Mouse (Mus musculus): ENCODE results near the gene Sos2. TPM values are rescaled to one million over a fixed set of nuclear protein-coding genes. Genes with fewer than 3 reads are reported as not detected.

The Sos2 gene
- polyA plus RNA-seq, 1 experiment from 2014 or later: 10.0 TPM

DNA sequence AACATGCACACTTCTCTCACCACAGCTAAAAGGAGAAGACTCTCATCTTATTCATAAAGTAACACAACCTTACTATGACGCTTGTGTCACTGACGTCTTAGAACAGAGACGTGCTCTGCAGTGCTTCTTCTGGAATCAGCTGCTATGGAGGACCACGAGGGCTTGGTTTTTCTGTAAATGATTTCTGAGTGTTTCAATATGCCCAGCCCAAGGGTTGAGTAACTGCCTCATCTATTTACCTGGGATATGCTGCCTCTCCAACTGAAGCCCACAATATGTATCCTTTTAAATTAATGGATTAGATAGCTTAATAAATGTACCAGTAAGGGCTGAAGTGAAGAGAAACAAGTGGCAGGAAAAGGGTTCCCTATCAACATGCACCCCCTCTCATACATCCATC lies 9.1 kb upstream of the Sos2 start:
- Histone ChIP-seq H3K27me3 (ENCODE audit: low read depth, poor library complexity, severe bottlenecking) (no peaks in the 10 kb centered on the region), H3K4me1 (no peaks in the 10 kb centered on the region), H3K36me3 (peaks cover 30% of the 10 kb centered on the region), H3K4me3 (no peak overlapping the region), H3K9me3 (replicated peaks) (no peaks in the 10 kb centered on the region), H3K27ac (no peak overlapping the region)
- no peak for DNase-seq (ENCODE audit: low spot score)
- 95% methylated on average over 4 of the region's 4 CpGs for WGBS

DNA sequence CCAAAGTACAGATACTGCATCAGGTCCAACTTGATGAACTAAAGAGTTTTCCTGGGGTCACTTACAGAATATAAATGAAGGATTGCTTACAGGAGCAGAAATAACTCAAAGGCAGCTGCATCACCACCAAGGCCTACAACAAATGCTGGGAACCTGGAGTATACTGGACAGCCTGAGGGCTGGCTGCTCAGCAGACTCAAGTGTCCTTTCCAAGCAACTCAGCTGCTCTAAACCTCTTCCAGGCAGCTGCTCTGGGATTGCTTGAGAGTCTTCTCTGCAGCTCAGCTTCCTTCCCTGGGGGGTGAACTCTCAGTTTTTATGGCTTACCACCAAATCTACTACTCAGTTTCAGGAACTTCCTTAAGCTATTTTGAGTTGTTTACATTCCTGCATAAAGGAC lies 7.4 kb upstream of the Sos2 start:
- no peaks in the 10 kb centered on the region for H3K9me3 ChIP-seq (replicated peaks)
- no peaks in the 10 kb centered on the region for H3K4me1 ChIP-seq
- DNase-seq (ENCODE audit: low spot score): no peak
- H3K36me3 ChIP-seq: peaks cover 24% of the 10 kb centered on the region
- no peak overlapping the region for H3K4me3 ChIP-seq
- H3K27ac ChIP-seq: no peak overlapping the region
- no peaks in the 10 kb centered on the region for H3K27me3 ChIP-seq (ENCODE audit: low read depth, poor library complexity, severe bottlenecking)

DNA sequence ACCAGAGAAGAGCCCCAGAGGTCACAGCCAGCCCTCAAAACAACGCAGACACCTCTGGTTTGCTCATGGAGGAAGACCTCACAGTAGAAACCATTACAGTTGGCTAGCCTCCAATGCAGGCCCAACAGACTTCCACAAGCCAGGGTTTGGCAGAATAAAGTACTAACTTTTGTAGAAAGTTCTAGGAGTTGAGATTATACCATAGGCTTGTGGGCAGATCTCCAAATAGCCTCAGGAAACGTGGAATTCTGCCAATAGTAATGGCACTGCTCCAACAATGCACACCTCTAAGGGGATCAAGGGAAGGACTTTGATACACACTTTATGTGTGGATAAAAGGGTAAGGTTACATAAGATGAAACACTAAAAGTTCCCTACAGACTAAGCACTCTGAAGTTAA lies 6.7 kb upstream of the Sos2 start:
- Histone ChIP-seq H3K27ac (no peak overlapping the region), H3K9me3 (replicated peaks) (no peaks in the 10 kb centered on the region), H3K4me3 (no peak overlapping the region), H3K4me1 (no peaks in the 10 kb centered on the region), H3K27me3 (ENCODE audit: low read depth, poor library complexity, severe bottlenecking) (no peaks in the 10 kb centered on the region), H3K36me3 (peaks cover 19% of the 10 kb centered on the region)
- 90% methylated on average over 2 of the region's 2 CpGs for WGBS
- no peak for DNase-seq (ENCODE audit: low spot score)

DNA sequence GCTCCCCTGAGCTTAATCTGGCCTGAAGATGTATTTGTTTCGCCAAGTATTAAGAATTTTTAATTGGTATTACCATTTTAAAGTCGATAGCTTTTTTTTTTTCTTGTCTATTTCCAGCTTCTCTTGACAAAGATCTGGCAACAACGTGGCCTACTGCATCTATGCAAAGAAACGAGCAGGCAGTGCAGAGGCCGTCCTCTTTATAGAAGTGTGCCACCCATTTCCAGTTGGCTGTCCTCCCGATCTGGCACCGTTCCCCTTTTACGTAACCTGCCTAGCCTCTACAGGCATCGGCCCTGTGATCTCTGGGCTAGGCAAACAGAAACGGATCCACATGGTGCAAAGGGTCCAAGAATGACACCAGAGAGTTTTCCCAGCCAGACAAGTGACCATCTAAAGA lies 1.9 kb upstream of the Sos2 start:
- H3K36me3 ChIP-seq: no peaks in the 10 kb centered on the region
- WGBS: 66% methylated on average over 10 of the region's 10 CpGs
- no peaks in the 10 kb centered on the region for H3K27me3 ChIP-seq (ENCODE audit: low read depth, poor library complexity, severe bottlenecking)
- H3K4me3 ChIP-seq: no peak overlapping the region
- no peaks in the 10 kb centered on the region for H3K9me3 ChIP-seq (replicated peaks)
- no peak overlapping the region for H3K27ac ChIP-seq
- peaks cover 10% of the 10 kb centered on the region for H3K4me1 ChIP-seq
- DNase-seq (ENCODE audit: low spot score): no peak

DNA sequence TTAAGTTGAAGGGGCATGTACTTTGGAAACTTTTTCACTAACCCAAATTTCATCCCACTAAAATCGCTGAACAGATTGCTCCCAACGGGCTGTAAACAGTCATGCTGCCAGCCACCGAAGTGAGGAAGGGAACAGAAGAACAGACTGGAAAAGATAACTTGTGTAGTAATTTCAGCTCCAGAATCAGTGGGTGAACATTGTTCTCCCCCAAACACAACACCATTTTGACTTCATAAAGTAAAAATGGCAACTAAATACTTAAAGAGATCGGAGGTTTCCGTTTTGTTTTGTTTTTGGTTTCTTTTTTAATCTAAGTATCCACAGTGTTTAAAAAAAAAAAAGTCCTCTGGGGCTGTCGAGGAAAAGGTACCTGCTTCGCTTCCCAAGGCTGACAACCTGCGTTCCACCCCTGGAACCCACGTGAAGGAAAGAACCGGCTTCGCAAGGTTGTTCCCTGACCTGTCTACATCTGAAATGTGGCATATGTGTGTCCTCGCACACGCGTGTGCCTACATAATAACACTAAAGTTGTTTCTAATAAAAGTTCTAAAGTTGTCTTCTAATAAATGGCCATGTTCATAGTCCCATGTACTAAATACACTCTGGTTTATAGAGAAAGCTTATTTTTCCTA lies 1.3 kb upstream of the Sos2 start:
- Histone ChIP-seq H3K27me3 (ENCODE audit: low read depth, poor library complexity, severe bottlenecking) (no peaks in the 10 kb centered on the region), H3K36me3 (no peaks in the 10 kb centered on the region), H3K4me1 (peaks cover 10% of the 10 kb centered on the region), H3K9me3 (replicated peaks) (no peaks in the 10 kb centered on the region), H3K27ac (no peak overlapping the region), H3K4me3 (peak overlapping the region; percentile 91)
- no peak for DNase-seq (ENCODE audit: low spot score)
- WGBS: 49% methylated on average over 14 of the region's 14 CpGs

DNA sequence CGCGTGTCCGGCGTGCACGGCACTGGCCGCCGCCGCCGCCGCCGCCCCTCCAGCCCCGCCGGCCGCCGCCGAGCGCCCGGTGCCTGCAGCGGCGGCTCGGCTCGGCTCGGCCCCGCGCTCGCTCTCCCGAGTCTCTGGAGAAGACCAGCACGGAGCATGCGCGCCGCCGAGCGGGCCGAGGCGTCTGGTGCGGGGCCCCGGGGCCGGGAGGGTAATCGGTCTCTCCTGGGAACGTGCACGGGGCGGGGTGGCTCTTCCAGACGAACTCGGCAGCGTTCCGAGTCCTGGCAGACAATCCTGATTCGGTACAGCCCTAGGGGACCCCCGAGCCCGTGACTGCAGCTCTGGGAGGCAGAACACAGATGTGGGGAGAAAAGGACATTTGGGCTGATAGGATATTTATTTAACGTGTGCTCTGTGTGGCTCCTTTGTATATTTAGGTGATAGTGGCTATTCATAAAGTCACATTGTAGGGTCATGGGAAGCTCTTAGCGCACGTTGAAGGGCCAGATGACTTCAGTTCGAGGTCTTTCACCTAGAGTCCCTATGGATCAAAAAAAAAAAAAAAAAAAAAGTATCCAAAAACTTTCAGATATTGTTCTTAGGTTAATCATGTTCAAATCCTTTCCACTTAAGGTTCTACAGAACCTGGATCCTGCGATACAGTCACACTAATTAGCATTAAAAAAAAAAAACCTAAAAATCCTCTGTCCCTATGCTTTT lies 574 bp upstream of the Sos2 start:
- no peaks in the 10 kb centered on the region for H3K36me3 ChIP-seq

DNA sequence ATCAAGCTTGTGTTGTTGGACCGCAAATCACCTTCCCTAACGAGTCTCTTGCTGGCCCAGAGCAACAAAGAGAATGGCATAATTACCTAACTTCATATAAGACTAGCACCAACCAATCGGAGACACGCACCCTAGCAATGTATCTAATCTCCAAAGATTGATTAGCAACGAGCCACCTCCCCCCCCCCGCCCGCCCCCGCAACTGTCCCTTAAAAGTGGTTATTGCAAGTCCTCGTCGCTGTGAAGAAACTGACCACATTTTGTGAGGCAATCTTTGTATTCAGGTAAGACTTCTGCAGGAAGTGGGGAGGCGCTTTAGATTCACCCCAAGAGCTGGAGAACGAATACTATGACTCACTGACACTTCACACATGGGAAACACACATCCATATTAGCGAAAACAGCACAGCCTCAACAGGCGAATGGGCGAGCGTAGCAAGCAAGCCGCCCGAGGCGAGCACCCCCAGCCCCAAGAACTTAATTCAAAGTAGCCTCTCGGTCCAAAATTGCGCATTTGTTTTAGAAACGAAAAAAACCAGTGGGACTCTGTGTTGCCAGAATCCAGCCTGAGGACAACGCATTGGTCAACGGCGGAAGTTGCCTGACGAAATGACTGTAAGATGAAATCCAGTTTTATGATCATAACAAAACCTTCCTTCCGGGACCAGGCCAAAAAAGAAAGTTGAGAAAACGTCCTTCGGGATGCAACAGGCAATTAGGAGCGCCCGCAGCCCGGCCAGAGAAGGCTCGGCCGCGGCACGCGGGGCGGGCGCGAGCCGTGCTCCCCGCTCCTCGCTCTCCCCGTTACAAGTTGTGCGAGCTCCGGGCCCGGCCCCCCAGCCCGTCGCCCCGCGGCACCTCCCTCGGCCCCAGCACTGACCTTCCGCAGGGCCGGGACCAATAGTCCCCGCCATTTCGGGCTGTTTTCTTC lies 752 bp downstream of the Sos2 start:
- Histone ChIP-seq H3K4me1 (peaks cover 10% of the 10 kb centered on the region), H3K27me3 (ENCODE audit: low read depth, poor library complexity, severe bottlenecking) (no peaks in the 10 kb centered on the region), H3K4me3 (peak overlapping the region; percentile 91), H3K9me3 (replicated peaks) (no peaks in the 10 kb centered on the region), H3K27ac (peak overlapping the region; percentile 98), H3K36me3 (no peaks in the 10 kb centered on the region)
- peak; percentile 68 for DNase-seq (ENCODE audit: low spot score)
- WGBS: under 1% methylated on average over 56 of the region's 56 CpGs

More for the DNA sequence above, 574 bp upstream of the Sos2 start:
- no peaks in the 10 kb centered on the region for H3K9me3 ChIP-seq (replicated peaks)
- WGBS: 7% methylated on average over 51 of the region's 54 CpGs
- peaks cover 10% of the 10 kb centered on the region for H3K4me1 ChIP-seq
- H3K27ac ChIP-seq: peak overlapping the region; percentile 98
- H3K27me3 ChIP-seq (ENCODE audit: low read depth, poor library complexity, severe bottlenecking): no peaks in the 10 kb centered on the region
- peak overlapping the region; percentile 91 for H3K4me3 ChIP-seq
- DNase-seq (ENCODE audit: low spot score): peak; percentile 89

DNA sequence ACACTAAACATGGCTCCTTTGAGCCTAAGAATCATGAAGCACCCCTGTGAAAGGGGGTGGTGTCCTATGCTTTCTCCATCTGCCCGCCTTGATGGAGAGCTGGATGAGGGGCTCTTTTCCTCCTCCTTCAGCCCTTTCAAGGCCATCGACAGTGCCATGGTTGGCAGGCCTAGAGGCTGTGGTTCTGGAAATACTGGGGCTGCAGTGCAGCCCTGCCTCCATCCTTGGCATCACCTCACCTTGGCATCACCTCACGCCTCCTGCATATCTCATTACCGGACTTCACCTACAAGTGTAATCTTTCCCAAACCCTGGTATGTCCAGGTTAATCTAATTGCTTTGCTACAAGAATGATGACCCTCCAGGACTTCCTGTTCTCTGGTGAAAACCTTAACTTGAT lies 5.5 kb downstream of the Sos2 start:
- Histone ChIP-seq H3K4me1 (peaks cover 11% of the 10 kb centered on the region), H3K4me3 (no peak overlapping the region), H3K9me3 (replicated peaks) (no peaks in the 10 kb centered on the region), H3K36me3 (0 out of 2 replicates have a peak, but pooled peaks cover 3% of the 10 kb centered on the region), H3K27ac (no peak overlapping the region), H3K27me3 (ENCODE audit: low read depth, poor library complexity, severe bottlenecking) (no peaks in the 10 kb centered on the region)
- WGBS: 85% methylated on average over 4 of the region's 4 CpGs
- DNase-seq (ENCODE audit: low spot score): no peak

DNA sequence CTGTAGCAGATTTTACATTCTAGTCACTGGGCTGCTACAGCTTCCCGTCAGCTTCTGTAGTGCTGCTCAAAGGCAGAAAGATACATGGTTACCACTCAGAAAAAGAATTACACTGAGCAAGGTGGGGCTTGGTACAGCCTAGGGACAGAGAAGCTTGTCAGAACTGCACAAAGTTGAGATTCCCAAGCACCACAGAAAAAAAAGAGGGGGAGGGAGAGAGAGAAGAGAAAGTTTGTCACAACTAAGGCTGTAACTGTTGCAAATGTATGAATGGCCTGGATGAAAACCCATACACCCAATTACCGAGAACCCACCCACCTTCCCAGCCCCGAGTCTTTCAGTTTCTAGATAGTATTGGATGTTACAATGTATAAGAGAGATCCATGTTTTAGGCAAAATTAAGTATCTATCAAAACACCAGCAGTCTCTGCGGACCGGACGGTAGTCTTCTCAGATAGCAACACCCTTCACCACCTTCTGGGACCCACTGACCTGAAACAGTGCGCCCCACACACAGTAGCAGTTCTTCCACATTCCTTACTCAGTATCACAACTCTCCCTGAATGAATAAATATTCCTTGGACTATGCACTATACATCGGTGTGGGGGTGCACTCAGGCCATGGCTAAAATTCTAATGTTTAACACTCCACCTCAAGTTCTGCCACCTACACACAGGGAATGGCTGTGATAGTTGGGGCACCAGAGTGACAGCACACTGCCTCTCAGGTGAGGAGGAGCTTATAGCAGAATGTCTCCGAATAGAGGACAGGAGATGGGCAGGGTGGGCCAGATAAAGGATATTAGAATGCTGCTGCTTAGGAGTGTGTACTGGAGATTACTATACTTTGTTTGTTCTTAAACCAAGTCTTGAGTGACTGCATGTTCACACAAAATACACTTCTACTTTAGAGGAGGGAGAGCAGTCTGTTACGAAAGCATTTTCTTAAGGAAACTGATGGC lies 6.8 kb downstream of the Sos2 start:
- 0 out of 2 replicates have a peak, but pooled peaks cover 4% of the 10 kb centered on the region for H3K4me1 ChIP-seq
- H3K4me3 ChIP-seq: no peak overlapping the region
- no peaks in the 10 kb centered on the region for H3K9me3 ChIP-seq (replicated peaks)
- H3K36me3 ChIP-seq: 0 out of 2 replicates have a peak, but pooled peaks cover 3% of the 10 kb centered on the region
- H3K27me3 ChIP-seq (ENCODE audit: low read depth, poor library complexity, severe bottlenecking): no peaks in the 10 kb centered on the region
- H3K27ac ChIP-seq: no peak overlapping the region
- no peak for DNase-seq (ENCODE audit: low spot score)
- 87% methylated on average over 10 of the region's 10 CpGs for WGBS

DNA sequence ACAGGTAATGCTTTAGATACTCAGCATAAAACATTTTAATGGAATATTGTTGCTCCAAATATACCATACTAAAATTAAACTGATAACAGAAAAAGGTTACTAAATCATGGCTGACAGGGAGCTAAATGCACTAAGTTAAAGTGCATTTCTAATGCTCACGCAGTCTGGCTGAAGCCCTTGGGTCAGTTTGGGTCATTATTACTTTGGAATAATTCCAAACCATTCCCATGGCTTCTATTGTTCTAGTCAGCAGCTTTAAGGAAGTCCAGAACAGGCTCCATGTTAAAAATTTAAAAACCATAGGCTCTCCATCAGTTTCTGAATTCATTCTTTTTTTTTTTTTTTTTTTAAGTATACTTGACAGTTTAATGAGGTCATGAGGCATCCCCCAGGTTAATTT lies 7.5 kb downstream of the Sos2 start:
- no peak overlapping the region for H3K4me3 ChIP-seq
- H3K9me3 ChIP-seq (replicated peaks): no peaks in the 10 kb centered on the region
- no peak overlapping the region for H3K27ac ChIP-seq
- no peaks in the 10 kb centered on the region for H3K27me3 ChIP-seq (ENCODE audit: low read depth, poor library complexity, severe bottlenecking)
- DNase-seq (ENCODE audit: low spot score): no peak
- H3K36me3 ChIP-seq: 0 out of 2 replicates have a peak, but pooled peaks cover 3% of the 10 kb centered on the region
- WGBS: 90% methylated on average over 1 of the region's 1 CpGs
- 0 out of 2 replicates have a peak, but pooled peaks cover 4% of the 10 kb centered on the region for H3K4me1 ChIP-seq

DNA sequence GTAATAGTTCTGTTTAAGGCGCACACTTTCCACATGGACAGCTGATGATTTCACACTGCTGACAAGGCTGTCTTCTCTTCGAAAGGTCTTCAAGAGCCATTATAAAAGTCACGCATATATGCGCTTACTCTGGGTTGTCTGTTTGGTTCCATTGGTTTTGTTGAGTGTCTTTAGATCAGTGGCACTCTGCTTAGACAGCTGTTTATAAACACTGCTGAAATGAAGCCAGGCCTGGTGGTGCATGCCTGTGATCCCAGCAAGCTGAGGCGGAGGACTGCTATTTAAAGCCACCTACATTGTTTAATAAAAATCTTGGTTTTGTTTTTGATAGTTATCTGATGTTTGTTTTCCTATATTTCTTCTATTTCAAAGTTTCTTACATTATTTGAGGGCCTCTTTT lies 14.9 kb downstream of the Sos2 start:
- 88% methylated on average over 5 of the region's 5 CpGs for WGBS
- Histone ChIP-seq H3K4me3 (no peak overlapping the region), H3K4me1 (no peaks in the 10 kb centered on the region), H3K27ac (no peak overlapping the region), H3K9me3 (replicated peaks) (no peaks in the 10 kb centered on the region), H3K27me3 (ENCODE audit: low read depth, poor library complexity, severe bottlenecking) (no peaks in the 10 kb centered on the region), H3K36me3 (peaks cover 10% of the 10 kb centered on the region)
- no peak for DNase-seq (ENCODE audit: low spot score)

DNA sequence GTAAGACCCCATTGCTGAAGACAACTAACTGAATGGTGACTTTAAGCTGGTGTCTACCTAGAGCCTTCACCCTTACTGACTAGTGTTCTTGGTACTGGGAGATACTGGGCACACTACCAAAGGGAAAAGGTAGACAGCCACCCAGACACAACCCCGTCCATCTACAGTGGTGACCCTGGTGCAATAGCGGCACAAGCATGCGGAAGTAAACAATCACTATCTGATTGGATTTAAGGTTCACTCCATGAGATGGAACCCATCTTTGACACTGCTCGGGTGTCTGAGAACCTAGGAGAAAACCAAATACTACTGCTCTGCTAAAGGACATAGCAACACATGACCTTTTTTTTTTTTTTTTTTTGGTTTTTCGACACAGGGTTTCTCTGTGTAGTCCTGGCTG lies 20.0 kb downstream of the Sos2 start:
- Histone ChIP-seq H3K36me3 (peaks cover 12% of the 10 kb centered on the region), H3K4me1 (no peaks in the 10 kb centered on the region), H3K27ac (no peak overlapping the region), H3K27me3 (ENCODE audit: low read depth, poor library complexity, severe bottlenecking) (no peaks in the 10 kb centered on the region), H3K9me3 (replicated peaks) (no peaks in the 10 kb centered on the region), H3K4me3 (no peak overlapping the region)
- WGBS: 96% methylated on average over 5 of the region's 5 CpGs
- no peak for DNase-seq (ENCODE audit: low spot score)

Measured in limb, embryonic 10.5 days (tissue).